Mouse (Mus musculus) adrenal gland, postnatal 4 days (tissue): ENCODE data around the gene Serbp1. TPM values are rescaled to one million over a fixed set of nuclear protein-coding genes. Genes with fewer than 3 reads are reported as not detected.
"Not testable (repeated sequence)": the region's sequence is repeated elsewhere in the genome, so short reads cannot be mapped to it uniquely, and the experiment has no call there.

Experiments used
- DNase-seq, 2 experiments: peaks; one replicate each; pipeline ENCODE4 v3.0.0; 2021 to 2022; ENCODE audit warnings: low spot score in 2 of 2, mixed read lengths in 2 of 2
- long read RNA-seq, 2 experiments: library from polyadenylated mRNA; stranded (forward); transcript quantifications; one replicate each; pipeline ENCODE4 v2.0.0; 2021
- total RNA-seq, 2 experiments: library from RNA; stranded (reverse); gene quantifications; 2 replicates each; pipeline ENCODE4 v1.2.3; 2021

Gene Serbp1
- total RNA-seq = 100 to 1,000 TPM; 354 to 387 TPM
- long read RNA-seq, experiment 1, full-length matches to known transcripts = 175 of 232 reads
- long read RNA-seq, experiment 1, partial matches to known transcripts = 47 of 232 reads
- long read RNA-seq, experiment 1, other reads (novel, unspliced or antisense) = 10 of 232 reads
- long read RNA-seq, experiment 2, full-length matches to known transcripts = 290 of 338 reads
- long read RNA-seq, experiment 2, partial matches to known transcripts = 40 of 338 reads
- long read RNA-seq, experiment 2, other reads (novel, unspliced or antisense) = 8 of 338 reads

DNA sequence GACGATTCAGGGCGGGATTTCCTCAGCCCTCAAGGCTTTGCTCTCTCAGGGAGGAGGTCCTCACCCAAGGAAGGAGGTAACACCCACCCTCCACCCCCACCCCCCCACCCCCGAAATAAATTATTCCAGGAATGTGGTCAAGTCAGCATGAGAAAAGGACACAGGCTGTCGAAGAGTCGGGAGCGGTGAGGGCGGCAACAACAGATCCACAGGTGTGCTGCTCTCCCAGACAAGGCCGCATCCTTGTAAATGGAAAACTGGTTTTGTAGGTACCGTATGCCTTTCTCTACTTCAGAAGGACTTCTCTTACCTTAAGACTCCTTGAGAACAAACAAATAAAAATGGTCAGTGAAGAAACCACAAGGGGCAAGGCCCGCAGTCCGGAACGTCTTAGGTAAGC, at the start of gene Serbp1:
Gene Serbp1 (plus strand): TSS at position 200 of the 400 bp plus-strand sequence.
- no peak for DNase-seq

DNA sequence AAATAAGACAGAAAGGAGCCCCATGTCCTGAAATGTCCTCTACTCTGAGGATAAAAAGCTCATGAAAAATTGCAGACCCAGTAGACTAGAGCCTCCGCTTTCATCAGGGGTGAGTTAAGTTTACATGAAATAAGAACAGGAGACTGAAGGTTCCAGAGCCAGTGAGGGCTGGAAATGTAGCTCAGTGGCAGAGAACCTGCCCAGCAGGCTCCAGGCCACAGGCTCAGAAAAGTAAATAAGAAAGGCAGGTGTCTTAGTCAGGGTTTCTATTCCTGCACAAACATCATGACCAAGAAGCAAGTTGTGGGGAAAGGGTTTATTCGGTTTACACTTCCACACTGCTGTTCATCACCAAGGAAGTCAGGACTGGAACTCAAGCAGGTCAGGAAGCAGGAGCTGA, 44.4 kb upstream of the Serbp1 start:
- DNase-seq = no peak

DNA sequence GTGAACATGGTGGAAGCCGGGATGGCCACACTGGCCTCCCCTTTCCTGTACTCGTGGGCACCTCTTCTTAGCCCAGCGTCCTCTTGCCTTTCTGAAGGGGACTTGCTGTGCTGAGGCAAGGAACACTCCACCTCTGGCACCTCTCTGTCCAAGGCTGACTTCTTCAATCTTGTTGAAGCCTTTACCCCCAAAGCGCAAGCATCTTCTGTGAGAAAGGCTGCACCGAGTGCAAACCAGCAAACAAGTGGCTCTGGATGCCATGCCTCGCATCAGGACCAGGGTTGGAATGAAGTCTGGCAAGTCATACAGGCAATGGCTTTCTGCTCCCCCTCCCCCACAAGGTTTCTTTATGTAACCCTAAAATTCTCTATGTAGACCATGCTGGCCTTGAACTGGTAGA, 43.4 kb upstream of the Serbp1 start:
- no peak for DNase-seq

DNA sequence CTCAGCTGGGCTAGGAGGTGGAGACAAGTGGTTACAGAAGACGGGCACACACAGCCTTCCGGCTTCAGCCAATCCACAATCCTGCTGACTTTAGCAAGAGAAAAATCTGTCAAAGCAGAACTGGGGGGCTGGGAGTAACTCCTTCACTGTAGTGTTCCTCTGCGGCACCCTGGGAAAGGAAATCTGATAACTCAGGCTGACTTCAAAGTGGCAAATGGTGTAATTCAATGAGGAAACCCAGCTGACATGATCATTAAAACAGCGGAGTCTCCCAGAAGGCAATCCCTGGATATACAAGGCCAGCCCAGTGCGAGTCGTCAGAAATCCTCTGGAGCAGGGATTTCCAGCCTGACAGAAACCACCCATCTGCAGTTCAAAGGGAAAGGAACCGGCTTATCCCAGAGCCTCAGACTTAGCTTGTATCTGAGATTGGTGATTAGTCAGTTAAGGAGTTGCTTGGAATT, 42.8 kb upstream of the Serbp1 start:
- no peak for DNase-seq

DNA sequence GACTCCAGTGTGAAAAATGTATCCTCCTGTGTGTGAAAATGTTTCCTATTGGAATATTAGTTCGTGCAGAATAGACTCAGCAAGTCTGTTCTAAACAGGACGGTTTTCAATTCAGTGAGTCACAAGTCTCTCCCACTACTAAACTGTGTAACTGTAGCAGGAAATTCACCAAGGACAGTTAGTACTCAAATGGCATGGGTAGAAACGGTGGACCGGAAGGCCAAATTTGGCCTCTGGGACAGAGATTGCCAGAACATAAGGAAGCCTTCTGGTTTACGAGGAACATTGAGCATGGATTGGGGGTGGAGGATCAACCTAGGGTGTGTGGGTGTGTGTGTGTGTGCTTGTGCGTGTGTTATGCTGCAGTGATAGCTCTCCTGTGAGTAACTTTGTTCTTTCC, 41.2 kb upstream of the Serbp1 start:
- DNase-seq = no peak

DNA sequence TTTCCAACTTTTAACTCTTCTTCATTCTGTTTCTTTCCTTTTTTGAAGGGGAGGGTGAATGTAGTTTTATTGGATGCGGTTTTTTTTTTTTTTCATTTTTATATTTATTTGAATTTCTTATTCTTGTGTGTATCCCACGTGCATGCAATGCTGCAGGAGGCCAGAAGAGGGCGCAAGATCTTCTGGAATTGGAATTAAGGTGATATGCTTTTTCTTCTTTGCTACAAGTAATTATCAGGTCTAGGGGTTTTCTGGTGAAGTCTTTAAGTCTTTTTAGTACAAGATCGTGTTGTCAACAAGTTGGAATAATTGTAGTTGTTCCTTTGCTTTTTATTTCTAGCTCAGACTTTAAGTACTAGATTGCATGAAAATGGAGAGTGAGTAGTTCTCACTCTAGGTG, 39.9 kb upstream of the Serbp1 start:
- DNase-seq = no peak

DNA sequence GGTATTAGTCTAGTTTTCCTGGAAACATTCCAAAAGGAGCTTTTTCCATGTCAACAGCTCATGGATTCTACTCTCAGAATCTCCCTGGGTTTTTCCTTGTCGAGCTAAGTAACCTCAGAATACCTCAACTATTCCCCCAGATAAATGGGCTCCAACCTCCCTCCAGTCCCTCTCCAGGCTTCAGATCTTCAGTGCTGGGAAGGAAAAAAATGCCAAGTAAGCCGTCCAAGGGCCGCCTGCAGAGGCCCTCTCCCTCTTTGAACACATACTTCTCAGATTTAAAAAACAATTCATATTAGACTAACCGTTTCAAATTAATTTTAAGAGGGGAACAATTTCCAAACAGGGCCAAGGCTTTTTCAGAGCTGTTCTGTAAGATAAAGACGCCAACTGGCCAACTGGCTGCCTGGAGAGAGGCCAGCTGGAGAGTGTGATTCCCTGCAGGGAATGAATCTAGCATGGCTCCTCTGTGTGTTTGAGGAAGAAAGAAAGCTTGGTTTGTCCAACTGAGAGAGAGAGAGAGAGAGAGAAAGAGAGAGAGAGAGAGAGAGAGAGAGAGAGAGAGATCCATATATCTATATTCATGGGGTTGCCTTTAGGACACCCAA, 37.2 kb upstream of the Serbp1 start:
- DNase-seq = no peak

DNA sequence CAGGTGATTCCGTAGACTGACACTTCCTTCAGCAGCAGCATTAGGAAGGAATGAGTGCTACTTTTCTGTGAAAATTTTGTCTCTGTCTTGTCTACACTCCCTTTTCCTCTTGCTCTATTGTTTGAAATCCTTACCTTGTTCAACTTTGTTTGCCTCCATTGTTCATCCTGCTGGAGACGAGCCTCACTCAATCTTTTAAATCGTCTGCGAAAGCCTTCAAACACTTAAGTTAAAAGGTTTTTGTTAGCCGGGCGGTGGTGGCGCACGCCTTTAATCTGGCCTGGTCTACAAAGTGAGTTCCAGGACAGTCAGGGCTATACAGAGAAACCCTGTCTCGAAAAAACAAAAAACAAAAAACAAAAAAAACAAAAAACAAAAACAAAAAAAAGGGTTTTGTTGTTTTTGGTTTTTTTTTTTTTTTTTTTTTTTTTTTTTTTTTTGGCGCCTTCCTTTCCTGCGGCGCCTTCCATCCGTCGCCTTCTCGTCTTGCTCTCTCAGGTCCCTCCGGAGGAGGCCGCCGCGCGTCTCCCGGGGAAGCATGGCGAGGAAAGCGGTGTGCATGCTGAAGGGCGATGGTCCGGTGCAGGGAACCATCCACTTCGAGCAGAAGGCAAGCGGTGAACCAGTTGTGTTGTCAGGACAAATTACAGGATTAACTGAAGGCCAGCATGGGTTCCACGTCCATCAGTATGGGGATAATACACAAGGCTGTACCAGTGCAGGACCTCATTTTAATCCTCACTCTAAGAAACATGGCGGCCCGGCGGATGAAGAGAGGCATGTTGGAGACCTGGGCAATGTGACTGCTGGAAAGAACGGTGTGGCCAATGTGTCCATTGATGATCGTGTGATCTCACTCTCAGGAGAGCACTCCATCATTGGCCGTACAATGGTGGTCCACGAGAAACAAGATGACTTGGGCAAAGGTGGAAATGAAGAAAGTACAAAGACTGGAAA, 32.6 kb upstream of the Serbp1 start:
- no peak for DNase-seq

DNA sequence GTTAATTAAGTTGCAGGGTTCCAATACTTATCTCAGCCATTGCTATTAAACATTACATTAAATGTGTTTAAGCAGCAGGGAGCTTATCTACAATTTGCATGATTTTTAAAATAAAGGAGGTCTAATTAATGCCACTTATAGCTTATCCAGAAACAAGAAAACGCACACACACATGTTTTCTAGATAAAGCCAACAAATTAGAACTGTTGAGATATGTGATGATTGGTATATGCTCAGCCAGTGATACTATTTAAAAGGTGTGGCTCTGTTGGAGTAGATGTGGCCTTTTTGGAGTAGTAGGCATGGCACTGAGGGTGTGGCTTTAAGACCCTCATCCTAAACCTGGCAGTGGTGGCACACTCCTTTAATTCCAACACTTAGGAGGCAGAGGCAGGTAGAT, 25.6 kb upstream of the Serbp1 start:
- DNase-seq = no peak

DNA sequence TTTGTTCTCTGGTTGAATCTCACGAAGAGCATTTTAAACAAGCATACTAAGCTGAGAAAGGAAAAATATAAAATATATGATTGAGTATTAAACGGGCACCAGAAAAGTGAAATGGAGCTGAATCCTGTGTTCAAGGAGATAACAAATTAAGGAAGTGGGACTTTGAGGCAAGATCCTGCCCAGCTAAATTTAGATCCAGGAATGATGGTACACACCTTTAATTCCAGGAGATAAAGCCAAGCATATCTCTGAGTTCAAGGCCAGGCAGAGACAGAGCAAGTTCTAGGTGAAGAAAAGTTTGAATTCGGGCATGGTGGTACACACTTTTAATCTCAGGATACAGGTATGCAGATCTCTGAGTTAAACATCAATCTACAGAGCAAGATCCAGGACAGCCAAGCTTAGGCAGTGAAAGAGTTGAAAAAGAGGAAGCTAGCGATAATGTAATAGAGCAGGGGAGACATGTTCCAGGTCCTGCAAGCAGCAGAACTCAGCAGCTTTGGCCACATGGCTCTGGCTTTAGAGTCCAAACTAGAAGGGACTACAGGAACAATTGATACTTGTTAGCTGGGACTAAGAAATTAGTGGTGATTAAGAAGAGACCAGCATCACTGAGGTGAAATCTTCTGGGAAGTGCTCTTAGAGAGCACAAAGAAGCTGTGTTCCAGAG, 24.4 kb upstream of the Serbp1 start:
- no peak for DNase-seq

DNA sequence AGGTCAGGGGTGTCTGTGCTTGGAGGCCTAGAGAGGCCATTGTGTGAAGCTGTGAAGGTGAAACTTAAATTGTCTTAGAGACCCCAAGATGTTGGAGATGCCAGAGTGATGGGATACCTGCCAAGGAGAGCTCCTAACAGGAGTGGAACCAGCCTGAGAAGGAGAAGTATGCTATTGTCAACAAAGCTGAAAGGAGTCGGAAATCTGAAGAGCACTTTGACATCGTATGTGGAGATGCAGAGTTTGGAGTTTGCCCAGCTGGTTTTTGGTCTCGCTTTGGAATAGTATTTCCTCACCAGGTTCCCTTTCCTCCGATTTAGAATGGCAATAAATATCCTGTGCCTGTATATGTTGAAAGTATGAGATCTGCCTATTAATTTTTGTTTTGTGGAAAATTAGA, 20.6 kb upstream of the Serbp1 start:
- no peak for DNase-seq

DNA sequence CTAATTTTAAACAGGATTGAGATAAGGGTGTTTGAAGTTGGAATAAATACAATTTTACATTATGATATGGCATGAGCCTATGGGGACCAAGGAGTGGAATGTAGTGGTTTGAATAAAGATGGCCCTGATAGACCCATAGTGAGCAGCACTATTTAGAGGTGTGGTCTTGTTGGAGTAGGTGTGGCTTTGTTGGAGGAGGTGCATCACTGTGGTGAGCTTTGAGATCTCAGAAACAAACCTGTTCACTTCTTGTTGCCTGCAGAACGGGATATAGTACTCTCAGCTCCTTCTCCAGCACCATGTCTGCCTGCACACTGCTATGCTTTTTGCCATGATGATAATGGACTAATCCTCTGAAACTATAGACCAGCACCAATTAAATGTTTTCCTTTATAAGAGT, 20.1 kb upstream of the Serbp1 start:
- DNase-seq = no peak

DNA sequence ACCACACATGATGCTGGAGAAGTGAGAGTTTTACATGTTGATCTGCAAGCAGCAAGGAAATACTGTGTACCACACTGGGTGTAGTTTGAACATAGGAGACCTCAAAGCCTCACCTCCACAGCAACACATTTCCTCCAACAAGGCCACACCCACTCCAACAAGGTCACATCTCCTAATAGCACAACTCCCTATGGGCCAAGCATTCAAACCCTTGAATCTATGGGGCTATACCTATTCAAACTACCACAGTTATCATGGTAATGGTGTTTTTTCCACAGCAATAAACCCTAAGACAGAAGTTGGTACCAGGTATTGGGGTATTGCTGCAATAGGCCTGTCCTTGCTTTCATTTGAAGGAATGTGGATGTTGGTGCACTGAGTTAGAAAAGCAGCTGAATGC, 19.4 kb upstream of the Serbp1 start:
- DNase-seq = no peak

DNA sequence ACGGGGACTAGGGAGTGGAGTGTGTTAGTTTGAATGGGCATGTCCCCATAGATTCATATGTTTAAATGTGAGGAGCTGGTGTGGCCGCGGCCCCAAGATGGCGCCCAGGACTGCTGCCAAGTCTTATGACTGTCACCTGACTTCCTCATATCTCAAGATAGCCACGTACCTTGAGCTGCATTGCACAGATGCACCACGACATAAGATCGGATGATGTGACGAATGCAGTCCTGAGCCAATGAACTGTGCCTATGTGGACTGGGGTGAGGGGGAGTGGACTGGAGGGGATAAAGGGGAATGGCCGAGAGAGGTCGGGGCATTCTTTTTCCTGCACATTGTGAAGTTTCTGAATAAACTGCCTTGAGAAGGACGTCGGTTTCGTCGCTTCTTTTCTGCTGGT, 18.0 kb upstream of the Serbp1 start:
- DNase-seq = not testable (repeated sequence)

DNA sequence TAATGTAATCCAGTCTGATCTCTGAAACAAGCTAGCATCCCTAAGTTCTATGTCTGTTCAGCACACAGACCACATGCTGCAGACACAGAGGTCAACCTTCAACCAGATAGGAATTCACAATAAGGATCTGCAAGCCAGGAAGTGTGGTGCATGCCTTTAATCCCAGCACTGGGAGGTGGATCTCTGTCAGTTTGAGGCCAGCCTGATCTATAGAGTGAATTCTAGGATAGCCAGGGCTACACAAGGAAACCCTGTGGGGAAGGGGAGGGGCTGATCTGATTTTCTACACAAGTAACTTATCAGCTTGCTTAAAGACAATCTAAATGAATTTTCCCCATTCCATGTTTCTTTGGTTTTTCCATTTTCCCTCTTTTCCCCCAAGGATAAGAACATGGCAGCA, 17.2 kb upstream of the Serbp1 start:
- DNase-seq = no peak

DNA sequence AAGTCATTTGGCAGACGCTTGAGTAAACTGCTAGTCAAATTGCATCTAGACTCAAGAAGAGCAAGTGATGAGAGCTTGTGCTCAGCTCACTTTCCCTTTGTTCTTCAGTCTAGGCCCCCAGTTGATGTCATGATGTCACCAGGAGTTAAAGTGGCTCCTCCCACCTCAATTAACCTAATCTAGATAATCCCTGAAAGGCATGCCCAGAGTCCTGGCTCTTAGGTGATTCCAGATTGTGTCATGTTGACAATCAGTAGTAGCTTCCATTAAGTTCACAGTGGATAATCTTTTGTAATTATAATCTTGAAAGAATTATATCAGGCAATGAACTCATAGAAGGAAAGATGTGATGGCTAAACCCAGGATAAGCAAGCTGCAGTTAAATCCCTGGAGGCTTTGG, 14.9 kb upstream of the Serbp1 start:
- no peak for DNase-seq

DNA sequence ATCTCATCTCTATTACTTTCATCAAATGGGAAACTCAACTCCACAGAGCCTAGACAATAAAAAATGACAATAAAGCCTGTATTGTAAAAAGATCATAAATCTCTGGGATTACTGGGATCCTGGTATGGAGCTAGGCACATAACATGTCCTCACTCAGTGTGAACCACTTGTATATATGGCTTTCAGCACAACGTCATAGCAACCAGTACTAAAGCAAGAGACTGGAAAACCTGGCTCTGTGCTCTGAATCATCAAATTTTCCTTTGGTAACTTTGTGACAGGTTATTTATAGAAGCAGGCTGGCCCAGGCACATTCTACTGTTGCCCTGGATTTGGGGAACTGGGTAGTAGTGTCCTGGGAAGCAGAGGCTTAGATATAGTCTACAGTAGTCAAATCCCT, 14.5 kb upstream of the Serbp1 start:
- DNase-seq = no peak

DNA sequence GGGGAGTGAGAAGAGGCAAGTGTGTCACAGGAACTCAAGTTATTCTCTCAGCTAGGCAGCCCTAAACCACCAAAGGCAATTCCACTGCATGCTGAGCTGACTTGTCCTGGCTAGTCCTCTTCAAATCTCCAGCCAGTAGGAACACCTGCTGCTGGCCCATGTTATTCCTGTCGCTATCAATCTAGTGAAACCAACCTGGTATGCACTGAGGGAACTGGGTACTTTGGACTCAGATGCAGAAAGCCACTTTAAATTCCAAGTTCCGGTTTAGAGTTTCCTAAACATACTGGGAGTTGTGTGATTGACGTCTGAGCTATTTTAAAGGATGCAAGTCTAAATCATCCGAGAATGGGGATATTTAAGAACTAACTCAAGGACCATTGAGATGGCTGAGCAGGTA, 11.7 kb upstream of the Serbp1 start:
- DNase-seq = no peak

DNA sequence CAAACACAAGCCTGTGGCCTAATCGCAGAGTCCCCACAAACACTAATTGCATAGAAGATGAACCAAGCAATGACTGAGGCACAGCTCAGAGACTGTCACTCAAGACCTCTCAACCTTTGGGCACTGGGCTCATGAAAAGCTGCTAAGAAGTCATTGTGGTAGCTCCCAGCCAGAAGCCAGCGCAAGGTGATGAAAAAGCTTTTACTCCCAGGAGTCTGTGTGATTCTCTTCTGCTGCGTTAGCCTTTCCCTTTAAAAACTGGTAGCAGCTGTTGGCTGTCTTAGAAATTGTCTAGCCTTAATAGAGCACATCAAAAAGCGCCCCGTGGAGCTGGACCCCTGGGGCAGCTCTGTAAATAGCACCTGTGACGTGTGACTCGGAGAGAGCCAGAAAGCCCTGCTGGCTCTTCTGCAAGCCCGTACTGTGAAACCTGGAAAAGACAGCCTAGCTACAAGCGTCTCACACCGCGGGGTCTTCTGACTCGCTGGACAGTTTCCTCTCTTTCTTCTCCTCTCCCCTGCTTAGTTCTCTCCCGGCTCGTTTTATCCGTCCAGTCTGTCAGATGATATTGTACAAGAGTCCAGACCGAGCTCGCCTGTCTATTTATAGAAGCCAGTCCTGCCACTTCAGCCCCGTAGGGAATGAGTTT, 9.4 kb upstream of the Serbp1 start:
- no peak for DNase-seq

DNA sequence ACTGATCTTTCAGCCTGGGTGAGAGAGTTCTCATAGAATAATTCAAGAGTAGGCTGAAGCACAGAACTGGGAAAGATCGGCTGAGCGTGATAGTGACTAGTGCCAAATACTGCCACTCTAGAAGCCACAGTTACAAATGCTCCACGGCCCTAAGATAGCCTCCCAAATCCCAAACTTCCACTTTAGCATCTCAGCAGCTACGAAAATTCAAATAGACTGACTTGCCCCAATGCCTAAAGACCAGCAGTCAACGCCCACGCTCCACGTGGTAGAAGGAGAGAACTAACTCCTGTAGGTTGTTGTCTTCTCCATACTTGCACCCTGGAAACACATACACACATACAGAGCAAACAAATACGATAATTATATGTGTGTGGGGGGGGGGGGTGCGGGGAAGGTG, 8.5 kb upstream of the Serbp1 start:
- DNase-seq = no peak

DNA sequence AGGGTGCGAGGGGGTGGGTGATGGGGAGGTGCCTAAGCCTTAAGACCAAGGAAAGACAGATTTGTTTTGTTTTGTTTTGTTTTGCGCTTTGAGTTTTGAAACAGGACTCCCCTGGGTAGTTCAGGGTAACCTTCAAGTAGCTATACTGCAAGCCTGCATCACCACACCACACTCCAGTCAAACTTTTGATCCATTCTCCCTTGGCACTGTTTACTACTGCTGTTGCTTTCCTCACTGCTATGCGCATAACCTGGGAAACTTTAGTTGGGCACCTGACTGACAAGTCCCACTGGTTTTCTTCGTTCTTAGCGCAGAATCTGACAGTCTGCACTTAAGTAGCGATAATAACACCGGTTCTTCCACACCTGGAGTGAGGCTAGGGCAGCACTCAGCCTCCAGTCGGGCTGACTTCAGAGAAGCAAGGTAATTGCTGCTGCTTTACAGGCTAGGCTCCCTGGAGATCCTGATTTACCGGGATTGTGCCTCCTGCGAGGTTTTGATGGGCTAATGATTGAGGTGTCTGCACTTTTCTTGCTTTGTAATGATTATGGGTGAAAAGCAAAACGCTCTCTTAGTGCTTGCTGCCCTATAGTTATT, 8.0 kb upstream of the Serbp1 start:
- no peak for DNase-seq
